Mouse (Mus musculus) cerebellum, adult 18-20 months (tissue): ENCODE data around the gene Slc30a2.
"Not testable (repeated sequence)": the region's sequence is repeated elsewhere in the genome, so short reads cannot be mapped to it uniquely, and the experiment has no call there.

Source experiments
- DNase-seq, 2 experiments: peaks; one replicate each; pipeline ENCODE4 v3.0.0; 2021

Gene Slc30a2

GRCm38 (mm10) chr4:134321524-134321923 is 21.5 kb upstream of the Slc30a2 start:
- DNase-seq = no peak

DNA sequence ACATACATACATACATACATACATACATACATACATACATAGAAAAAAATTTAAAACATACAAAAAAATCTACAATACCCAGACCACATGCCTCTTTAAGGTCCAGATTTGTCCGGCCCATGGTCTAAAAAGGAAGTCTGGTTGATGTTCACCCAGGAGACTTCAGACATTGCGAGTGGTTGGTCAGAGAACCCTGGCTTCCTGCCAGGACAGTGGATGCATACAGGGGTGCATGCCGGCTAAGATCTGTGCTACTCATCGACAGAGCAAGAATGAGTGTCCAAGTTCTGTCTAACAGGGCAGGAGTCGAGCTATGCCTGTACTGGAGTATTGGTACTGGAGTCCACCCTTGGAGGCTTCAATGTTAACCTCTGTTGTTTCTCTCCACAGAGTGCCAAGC is 18.3 kb upstream of the Slc30a2 start:
- DNase-seq = no peak

- DNase-seq = no peak
These were observed 16.0 kb upstream of the Slc30a2 start for GRCm38 (mm10) chr4:134326859-134327530.

DNA sequence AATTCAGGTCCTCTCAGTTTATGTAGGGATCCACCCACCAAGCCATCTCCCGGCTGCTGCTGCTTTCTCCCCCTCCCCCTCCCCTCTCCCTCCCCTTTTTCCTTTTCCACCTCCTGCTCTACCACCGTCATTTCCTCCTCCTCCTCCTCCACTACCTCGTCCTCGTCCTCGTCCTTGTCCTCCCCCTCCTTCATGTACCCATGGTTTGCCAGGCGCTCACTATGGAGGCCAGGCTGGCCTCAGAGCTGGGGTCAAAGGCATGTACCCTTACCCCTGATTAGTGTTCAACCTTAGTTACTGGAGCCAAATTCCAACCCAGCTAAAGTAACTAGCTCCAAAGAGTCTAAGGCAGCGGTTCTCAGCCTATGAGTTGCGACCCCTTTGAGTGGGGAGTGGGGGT is 14.8 kb upstream of the Slc30a2 start:
- no peak for DNase-seq

GRCm38 (mm10) chr4:134328832-134329231 is 14.1 kb upstream of the Slc30a2 start:
- no peak for DNase-seq

DNA sequence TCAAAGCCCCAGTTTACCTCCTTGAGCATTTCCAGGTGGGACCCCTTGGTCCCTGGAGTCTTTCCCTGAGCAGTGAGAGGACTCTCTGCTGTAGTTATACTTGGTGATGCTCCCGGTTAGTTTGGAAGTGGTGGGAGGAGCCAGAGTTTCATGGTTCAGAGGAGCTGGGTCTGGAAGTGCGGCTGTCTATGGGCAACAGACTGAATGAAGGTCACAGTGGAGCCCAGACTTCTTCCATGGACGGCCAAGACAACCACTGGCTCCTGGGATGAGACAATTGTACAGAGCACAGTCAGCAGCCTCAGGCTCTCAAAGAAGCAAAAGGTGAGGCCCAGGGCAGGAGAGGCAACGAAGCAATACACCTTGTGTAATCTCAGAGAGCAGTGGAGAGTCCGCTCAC is 12.7 kb upstream of the Slc30a2 start:
- no peak for DNase-seq

- not testable (repeated sequence) for DNase-seq
These were observed 1.8 kb upstream of the Slc30a2 start for GRCm38 (mm10) chr4:134341231-134341630.

- DNase-seq = no peak
These were observed 685 bp upstream of the Slc30a2 start for GRCm38 (mm10) chr4:134342213-134342779.

GRCm38 (mm10) chr4:134344620-134345019 is 1.6 kb downstream of the Slc30a2 start:
- DNase-seq = no peak

GRCm38 (mm10) chr4:134345802-134346201 is 2.8 kb downstream of the Slc30a2 start:
- no peak for DNase-seq

DNA sequence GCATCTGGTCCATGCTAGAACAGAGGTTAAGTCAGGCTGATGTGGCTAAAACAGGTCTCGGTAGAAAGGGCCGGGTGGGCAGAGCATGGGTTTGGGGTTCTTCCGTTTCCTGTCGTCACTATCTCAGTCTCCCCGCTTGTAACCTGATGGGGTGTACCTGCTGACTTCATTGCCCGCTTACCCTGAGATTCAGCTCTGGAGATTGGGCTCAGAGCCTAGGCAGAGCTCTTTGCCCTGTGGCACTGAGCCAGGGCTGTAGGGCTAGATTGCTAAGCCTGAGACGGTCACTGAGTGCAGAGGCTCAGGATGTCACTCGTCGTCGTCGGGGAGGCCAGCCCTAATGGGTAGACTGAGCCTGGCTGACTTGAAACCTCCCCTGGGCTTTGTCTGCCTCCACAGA is 5.1 kb downstream of the Slc30a2 start:
- no peak for DNase-seq

DNA sequence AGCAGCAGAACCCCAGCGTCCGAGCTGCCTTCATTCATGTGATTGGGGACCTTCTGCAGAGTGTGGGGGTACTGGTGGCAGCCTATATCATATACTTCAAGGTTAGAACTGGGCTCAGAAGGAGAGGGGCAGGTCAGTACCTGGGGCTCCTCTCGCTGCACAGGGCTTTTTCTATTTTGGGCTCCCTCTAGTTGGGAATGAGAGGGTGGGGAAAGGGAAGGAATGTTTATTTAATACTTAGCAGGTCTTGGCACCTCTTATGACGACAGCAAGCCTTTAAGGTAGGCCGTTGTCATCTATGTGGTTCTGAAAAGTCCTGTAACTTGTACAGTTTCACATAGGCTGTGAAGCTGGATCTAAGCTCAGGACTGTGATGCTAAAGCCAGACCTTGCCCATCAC is 5.6 kb downstream of the Slc30a2 start:
- DNase-seq = no peak

DNA sequence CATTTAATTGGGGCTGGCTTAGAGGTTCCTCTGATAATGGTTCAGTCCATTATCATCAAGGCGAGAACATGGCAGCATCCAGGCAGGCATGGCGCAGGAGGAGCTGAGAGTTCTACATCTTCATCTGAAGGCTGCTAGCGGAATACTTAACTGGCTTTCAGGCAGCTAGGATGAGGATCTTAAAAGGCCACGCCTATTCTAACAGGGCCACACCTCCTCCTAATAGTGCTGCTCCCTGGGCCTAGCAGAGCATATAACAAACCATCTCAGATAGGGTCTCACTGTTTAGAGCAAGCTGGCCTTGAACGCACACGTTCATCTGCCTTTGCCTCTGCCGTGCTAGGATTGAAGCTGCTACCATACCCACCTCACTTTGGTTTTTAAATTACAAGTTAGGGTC is 6.8 kb downstream of the Slc30a2 start:
- DNase-seq = no peak

DNA sequence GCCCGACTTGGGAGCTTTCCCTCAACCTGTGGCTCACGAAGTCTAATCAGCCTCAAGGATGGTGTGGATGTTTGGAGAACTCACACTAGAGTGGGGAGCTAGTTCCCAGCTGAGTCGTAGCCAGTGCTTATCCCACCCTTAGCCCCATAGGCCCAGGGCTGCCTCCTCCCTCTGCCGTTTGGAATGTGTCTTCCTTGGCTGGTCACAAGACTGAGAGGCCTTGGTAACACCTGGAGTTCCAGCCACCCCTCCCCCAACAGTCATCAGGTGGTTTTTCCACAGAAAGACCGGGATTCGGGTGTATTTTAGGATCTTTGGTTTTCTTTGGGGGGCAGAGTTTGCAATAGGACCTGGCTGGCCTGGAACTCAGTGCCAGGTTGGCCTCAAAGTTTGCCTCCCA is 7.7 kb downstream of the Slc30a2 start:
- no peak for DNase-seq

DNA sequence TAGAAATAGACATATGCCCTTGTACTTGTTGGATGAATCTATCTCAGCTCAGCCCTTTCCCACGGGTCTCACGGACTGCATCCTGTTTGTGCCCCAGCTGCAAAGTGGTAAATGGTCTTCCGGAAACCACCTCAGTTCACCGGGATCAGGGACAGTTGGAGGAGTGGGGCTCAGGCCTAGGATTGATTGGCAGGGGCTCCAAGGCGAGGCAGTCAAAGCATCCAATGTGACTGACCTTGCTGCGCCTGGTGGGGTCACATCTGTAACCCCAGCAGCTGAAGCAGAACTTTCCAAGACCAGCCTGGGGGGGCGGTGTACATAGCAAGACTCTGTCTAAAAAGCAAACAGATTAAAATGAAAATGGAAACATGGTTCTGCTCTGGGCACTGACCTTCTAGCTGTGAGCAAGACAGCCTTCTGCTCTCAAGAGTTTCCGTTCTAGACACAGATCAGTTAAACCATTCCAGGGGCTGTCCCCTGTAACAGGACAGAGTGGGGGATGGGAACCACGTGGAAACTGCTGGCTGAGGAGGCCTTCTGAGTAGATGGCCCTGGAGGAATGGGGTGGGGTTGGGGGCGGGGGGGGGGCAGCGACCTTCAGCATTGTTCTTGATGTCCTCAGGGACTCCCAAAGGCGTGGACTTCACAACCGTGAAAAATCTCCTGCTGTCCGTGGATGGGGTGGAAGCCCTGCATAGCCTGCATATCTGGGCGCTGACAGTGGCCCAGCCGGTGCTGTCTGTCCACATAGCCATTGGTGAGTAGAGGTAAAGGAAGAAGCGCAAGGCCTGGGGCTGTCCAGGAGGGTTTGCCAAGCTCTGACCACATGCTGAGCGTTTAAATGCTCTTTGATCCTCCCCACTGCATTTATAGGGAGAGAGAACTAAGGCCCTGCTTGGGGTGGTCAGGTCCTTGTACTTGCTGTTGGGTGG is 8.6 kb downstream of the Slc30a2 start:
- no peak for DNase-seq

DNA sequence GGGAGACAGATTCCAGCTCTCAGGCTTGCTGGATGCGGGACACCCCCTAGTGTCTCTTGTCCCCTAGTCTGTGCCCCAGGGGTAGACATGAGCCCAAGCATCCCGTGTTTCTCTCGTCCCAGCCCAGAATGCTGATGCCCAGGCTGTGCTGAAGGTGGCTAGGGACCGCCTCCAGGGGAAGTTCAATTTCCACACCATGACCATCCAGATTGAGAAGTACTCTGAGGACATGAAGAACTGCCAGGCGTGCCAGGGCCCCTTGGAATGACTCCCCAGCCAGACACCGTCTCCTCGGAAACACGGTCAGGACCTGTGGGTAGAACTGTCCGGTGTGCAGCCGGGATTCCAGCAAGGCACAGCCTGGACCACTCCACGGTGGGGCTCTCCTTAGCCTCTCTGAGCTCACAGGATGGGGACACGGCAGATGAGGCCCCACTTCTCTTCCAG is 9.3 kb downstream of the Slc30a2 start:
- DNase-seq = no peak

DNA sequence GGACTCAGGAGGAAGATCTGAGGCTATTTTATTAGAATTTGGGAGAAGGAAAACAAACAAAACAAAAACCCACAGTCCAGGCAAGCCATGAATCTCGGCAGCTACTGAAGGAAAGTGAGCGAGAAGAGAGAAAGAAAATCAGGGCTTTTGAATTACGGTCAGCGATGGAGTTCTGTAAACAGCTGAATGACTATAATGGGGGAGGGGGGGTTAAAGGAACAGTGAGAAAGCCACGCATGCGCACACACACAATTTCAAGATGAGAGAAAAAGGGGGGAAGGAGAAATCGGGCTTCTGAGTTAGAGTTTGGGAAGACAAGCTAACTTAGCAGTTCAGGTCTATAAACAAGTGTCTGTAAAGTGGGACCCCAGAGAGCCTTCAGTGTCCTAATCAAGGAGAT is 9.9 kb downstream of the Slc30a2 start:
- no peak for DNase-seq

DNA sequence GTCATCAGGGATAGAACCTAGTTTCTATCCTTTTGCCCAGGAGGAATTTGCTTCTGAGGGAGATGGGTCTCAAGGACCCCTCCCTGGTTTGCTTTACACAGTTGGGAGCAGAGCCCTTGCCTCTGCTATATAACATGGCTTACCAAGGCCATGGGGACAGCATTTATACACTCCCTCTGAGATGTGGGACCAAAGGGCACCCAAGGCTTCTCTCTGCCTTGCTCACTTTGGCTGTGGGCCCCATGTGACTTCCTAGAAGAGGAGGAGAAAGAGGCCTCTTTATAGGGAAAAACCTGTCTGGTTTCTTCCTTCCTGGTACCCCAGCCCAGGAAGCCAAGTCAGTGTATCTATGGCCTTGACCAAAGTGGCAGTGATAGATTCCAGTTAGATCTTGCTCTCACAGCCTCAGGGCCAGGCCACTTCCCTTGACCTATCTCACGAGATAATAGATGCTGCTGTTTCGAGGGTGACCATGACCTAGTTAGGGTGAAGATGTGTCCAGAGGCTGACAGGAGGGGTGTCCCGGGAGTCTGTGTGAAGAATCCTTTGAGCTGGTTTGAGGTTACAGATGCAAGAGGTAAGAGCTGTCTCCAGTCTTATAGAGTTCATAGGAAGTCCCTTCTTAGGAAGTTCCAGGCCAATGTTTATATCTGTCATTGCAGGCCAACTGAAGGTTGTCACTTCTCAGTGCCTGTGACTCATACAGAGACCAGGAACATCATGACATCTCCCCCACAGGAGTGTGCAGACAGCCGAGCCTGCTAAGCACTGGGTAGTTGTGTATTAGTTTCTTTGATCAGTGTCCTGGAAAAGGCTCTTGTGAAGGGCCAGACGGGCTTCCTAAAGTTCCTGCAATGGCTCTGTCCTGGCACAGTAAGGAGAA is 10.8 kb downstream of the Slc30a2 start:
- no peak for DNase-seq

- no peak for DNase-seq
These were observed 13.0 kb downstream of the Slc30a2 start for GRCm38 (mm10) chr4:134355841-134356452.

DNA sequence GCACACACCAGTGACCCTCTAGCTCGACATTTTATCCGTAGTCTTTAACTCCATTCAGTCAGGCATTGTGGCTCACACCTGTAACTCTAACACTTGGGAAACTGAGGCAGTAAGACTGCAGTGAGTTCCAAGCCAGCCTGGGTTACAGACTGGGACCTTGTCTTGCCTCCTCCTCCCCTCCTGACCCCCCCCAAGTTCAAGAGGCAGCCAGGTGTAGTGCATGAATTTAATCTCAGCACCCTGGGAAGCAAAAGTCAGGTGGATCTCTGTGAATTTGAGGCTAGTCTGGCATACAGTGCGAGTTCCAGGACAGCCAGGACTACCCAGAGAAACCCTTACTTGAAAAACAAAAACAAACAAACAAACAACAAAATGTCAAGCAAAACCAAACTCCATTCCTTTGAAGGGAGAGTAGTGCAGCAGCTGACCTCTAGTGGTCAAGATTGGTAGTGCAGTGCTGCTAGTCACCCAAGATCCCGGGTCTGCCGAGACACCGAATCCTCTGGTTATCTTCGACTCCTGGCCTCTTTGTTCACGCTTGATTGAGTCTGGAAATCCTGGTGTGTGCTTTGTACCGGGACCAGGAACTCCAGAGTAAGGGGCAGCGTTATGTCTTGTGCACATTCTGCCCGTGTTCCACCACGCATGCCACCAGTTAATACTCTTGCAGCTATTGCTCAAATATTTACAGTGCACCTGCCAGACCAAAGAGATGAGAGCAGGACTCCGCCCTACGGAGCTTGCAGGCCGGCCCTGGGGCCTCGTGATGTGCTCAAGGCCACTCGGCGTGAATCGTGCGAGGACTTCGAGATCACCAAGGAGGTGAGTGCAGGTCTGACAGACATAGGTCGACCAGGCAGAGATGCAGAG is 13.8 kb downstream of the Slc30a2 start:
- DNase-seq = peak; percentile 80 to 88

- DNase-seq = no peak
These were observed 14.4 kb downstream of the Slc30a2 start for GRCm38 (mm10) chr4:134357461-134357771.

GRCm38 (mm10) chr4:134359649-134360048 is 16.7 kb downstream of the Slc30a2 start:
- no peak for DNase-seq
